Mouse (Mus musculus): ENCODE results near the gene Ikzf3.

The Ikzf3 gene

GRCm38 (mm10) chr11:98520468-98520867, 25.4 kb downstream of the Ikzf3 start:
- no peak for DNase-seq (ENCODE audit: low read depth in 1 of 2, low spot score in 2 of 2)

- DNase-seq (ENCODE audit: low read depth in 1 of 2, low spot score in 2 of 2), result no peak
These were observed 32.4 kb downstream of the Ikzf3 start for GRCm38 (mm10) chr11:98513356-98513936.

DNA sequence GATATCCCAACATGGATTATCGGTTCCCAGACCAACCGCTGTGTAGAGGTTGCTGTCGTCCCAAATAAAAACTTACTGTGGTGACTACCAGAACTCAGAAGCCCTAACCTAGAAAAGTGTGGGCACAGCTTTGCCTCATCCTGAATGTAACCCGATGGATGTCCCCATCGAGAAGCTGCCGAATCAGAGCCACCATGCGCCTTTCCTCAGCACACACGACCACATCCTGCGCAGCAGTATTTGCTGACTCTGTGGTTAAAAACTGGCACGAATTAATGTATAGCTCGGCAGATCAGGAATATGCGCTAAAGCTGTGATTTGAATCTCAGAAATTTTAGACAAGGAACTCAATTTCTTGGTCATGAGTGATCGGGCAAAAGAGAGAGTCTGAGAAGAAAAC, 33.0 kb downstream of the Ikzf3 start:
- DNase-seq (ENCODE audit: low read depth in 1 of 2, low spot score in 2 of 2), result no peak

DNA sequence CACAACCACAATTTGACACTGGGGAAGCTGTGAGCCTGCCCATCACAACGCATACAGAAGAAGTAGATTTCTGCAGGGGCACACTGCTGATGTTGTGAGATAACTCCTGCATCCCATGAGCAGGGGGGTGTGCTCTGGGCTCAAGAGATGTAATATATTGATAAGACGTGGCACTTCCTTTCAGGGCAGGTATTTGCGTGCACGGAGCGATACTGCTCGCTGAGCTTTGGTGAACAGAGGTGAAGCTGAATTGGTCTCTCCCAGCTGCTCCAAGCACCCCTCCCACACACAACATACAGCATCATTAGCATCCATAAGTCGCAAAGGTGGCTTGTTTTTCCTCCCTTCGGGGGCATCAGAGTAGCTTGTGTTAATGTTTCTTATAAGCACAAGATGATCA, 35.7 kb downstream of the Ikzf3 start:
- DNase-seq (ENCODE audit: low read depth in 1 of 2, low spot score in 2 of 2), result no peak

DNA sequence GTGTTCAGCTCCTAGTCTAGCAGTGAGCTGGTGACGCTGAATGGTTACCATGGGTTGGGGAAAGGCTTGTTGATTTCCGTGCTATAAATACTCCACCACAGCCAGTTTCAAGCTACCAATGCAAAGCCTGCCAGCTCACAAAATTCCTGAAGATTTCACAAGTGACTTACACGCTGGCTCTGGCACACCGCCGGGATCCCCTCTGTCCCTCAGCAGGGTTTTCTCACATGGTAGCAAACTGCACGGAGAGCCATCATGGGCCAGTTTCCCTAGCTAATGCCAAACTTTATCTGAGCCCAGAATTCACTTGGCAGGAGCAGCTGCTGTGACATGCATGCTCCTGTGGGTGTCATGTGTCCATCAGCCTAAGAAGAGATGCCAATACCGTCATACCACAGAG, 36.4 kb downstream of the Ikzf3 start:
- DNase-seq (ENCODE audit: low read depth in 1 of 2, low spot score in 2 of 2), result no peak

DNA sequence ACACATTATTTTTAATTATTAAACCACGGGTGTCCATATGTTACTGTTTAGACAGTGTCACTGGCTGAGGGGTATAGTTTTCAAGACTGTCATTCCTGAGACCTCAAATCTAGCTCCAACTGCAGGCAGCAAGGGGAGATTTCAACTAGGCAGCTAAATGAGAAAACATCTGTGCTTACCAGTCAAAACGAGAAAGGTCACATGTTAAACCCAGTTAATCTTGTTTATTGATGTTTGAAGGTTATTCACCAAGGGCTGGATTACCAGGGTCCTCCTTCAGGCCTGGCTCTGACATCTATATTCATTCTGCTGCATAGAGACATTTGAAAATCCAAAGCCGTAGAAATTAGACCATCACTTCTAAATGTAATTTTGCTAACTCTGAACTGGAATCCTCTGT, 40.9 kb downstream of the Ikzf3 start:
- DNase-seq (ENCODE audit: low read depth in 1 of 2, low spot score in 2 of 2), result no peak

DNA sequence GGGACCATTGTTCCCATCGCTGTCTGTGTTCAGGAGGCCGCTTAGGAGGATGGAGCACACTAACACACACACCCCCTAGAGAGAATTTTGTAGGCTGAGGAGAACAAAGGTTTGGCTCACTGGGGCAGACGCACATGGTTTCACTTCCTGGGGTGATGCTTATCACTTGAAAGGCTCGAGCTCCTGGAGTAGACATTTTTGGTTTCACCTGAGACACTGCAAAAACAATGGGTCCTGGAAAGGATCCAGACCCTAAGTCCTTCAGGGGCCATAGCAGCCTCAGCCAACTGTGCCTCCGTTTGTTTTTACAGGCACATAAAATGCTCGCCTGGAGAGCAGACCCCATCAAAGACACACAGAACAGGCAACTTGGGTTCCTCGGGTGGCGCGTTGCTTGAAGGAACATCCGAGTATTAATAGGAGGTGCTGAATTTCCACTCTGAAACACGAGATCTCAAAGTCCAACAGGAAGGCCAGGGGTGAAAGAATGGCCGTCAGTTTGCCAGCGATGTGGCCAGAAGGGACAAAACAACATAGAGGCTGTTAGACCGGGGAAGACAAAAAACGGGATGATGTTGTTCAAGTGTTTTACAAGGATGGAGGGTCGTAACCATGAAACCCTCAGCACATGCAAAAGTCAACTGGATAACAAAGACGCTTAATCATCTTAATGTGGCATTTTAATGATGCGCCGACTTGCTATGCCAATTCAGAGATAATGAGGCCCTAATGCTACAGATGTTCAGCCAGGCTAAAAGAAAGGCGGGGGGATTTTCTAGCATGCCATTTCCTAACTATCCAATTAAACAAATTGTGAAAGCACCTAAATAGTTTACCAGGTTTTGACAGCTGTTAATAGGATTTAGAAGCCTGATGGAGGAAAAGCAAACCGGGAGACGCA, 48.2 kb downstream of the Ikzf3 start:
- no peak for DNase-seq (ENCODE audit: low read depth in 1 of 2, low spot score in 2 of 2)

- DNase-seq (ENCODE audit: low read depth in 1 of 2, low spot score in 2 of 2), result no peak
These were observed 50.6 kb downstream of the Ikzf3 start for GRCm38 (mm10) chr11:98495176-98495719.

- no peak for DNase-seq (ENCODE audit: low read depth in 1 of 2, low spot score in 2 of 2)
These were observed 52.4 kb downstream of the Ikzf3 start for GRCm38 (mm10) chr11:98493394-98493793.

DNA sequence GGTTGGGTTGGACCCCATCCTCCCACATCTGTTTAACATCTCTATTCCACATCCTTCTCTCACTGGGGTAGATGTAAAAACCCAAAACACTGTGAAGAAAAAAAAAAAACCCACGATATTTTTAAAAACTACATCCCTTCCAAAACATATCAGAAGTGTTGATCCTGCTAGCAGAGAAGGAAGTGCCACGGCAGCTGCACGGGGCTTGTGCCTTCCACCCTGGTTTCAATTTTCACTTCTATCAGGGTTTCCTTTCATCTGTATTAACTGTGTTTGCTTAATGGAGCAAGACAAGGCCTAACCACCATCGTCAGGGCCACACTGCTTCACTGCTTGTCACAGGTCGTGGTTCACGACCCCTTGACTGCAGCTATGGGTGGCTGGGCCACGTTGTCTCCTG, 52.9 kb downstream of the Ikzf3 start:
- DNase-seq (ENCODE audit: low read depth in 1 of 2, low spot score in 2 of 2), result no peak

DNA sequence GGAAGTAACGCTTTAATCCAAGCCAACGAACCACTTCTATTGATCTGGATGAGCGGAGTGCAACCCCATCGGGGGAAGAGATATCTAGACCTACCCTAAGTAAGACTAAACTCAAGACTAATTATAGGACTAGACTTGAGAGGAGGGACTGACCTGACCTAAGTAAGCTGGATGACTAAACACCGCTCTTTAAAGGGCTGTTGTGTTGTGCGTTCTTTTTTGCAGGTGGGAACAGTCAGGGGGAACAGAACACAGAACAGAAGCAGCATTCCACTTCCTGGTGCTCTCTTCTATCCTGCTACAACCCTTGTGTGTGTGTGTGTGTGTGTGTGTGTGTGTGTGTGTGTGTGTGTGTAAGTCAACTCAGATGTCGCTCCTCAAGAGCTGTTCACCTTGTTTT, 54.3 kb downstream of the Ikzf3 start:
- DNase-seq (ENCODE audit: low read depth in 1 of 2, low spot score in 2 of 2), result no peak

- DNase-seq (ENCODE audit: low read depth in 1 of 2, low spot score in 2 of 2), result no peak
These were observed 57.1 kb downstream of the Ikzf3 start for GRCm38 (mm10) chr11:98488540-98489234.

DNA sequence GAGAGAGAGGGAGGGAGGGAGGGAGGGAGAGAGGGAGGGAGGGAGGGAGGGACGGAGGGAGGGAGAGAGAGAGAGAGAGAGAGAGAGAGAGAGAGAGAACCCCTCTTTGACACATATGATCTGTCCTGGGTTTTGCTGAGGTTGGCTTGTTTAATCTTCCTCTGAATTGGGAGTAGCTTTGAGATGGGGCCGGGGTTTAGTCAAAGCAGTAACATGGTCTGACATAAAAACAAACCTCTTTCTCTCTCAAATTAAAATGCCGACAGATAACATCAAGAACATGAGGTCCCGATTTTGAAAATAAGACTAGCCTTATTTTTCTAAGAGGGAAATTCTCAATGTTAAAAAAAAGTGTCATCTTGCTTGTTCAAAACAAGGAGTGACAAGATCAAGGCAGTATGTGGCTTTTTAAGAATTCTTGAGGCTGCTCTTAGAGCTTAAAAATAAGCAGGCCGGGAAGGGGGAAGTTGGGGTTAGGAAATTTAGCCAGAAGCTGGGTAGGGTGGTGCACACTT, 58.2 kb downstream of the Ikzf3 start:
- DNase-seq (ENCODE audit: low read depth in 1 of 2, low spot score in 2 of 2), result no peak

DNA sequence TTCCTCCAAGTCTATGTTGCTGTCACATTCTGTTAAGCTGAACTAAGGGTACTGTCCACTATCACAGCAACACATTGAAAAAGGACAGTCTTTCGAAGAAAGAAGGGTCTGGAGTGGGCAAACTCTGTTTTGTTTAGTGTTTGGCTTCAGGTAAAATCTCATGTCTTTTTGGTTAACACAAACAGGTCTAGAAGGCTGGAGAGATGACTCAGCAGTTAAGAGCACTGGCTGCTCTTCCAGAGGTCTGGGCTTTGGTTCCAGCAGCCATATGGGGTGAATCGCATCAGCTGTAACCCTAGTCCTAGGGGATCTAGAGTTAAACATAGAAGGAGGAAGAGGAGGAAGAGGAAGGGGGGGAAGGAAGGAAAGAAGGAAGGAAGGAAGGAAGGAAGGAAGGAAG, 60.1 kb downstream of the Ikzf3 start:
- DNase-seq (ENCODE audit: low read depth in 1 of 2, low spot score in 2 of 2), result no peak

DNA sequence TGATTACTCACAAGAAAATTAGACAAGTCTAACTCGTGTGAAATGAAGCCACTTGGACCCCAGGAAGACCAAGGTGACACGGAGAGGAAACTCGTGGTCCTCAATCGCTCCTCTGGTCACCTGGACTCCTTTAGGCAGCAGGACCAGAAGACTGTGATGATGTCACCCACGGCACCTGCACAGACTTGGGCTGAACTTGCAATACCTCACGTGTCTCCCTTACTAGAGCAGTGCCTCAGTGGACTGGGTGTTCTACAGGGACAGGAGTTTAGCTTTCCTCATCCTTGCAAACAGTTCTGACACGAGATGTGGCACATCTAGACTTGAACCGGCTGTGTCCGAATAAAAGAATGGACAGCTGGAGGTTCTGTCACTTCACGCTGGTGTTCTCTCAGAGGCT, 63.8 kb downstream of the Ikzf3 start:
- DNase-seq (ENCODE audit: low read depth in 1 of 2, low spot score in 2 of 2), result no peak

GRCm38 (mm10) chr11:98481231-98481630, 64.6 kb downstream of the Ikzf3 start:
- DNase-seq (ENCODE audit: low read depth in 1 of 2, low spot score in 2 of 2), result no peak

DNA sequence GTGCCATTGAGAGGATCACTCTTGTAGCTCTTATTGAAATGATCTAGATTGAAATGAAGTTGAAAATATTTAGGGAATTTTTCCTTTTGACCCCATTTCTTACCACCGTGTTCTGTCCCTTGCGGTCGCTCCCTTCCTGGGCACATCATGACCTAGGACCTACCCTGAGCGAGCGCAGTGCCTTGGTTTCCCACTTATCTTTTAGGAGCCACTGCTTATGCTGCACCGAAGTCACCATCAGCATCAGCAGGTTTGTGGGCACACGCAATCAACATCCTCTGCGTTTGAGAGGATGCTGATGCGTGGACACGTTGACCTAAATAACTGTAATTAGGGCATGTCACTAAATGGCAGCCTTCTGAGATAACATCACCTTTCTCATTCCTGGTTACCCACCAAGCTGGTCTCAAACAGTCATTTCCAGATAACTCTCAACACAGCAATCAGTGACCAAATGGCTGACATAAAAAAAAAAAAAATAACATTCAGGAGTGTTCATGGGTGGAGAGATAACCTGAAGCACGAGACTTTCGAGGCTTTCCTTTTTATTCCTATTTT, 65.8 kb downstream of the Ikzf3 start:
- DNase-seq (ENCODE audit: low read depth in 1 of 2, low spot score in 2 of 2), result no peak

GRCm38 (mm10) chr11:98479026-98479939, 66.5 kb downstream of the Ikzf3 start:
- no peak for DNase-seq (ENCODE audit: low read depth in 1 of 2, low spot score in 2 of 2)

GRCm38 (mm10) chr11:98477011-98477701, 68.7 kb downstream of the Ikzf3 start:
- DNase-seq (ENCODE audit: low read depth in 1 of 2, low spot score in 2 of 2), result no peak

DNA sequence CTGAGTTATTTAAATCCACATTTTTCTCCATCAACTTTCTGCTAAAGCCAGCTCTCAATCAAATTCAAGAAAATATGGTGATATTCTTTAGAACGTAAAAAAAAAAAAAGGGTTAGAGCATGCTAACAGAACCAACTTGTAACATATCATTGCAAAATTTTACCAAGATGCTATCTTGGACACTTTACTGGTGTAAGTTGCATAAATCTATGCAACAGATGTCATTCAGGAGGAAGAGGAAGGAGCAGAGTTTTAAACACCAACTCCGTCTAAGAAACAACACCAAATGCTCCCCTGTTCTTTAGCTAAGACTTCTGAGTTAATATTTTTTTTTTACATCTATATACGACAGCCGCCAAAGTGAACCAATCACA, 69.4 kb downstream of the Ikzf3 start:
- DNase-seq (ENCODE audit: low read depth in 1 of 2, low spot score in 2 of 2), result no peak

Measured in monocyte, adult 2 months (primary cell).